Mouse (Mus musculus) retina, postnatal 1 day (tissue): Measurements from ENCODE around the gene Cldn13.
"Not testable (repeated sequence)": the region's sequence is repeated elsewhere in the genome, so short reads cannot be mapped to it uniquely, and the experiment has no call there.

ENCODE experiments used
- DNase-seq: peaks from one replicate; pipeline ENCODE4 v3.0.0-alpha.2; 2012

Cldn13 gene

DNA sequence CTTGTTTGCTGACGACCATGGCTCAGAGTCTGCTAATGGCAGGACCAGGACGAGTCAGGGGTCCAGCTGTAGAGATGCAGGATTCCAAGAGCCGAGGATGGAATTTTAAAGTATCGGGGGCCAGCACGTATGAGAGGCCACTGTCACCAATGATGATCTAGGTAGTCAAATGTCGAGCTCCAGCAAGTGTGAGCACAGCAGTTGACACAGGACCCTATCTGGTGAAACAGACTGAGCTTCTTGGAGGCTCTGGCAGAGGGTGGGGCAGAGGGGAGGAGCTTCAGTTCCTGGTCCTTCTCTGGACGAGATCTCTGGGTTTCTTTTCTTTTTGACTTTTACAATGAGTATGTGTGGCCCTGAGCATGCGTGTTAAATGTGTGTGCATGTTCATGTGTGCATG, at the start of gene Cldn13:
Gene Cldn13, minus strand, starts transcription at position 216 of the 400 bp plus-strand sequence.
- no peak for DNase-seq

DNA sequence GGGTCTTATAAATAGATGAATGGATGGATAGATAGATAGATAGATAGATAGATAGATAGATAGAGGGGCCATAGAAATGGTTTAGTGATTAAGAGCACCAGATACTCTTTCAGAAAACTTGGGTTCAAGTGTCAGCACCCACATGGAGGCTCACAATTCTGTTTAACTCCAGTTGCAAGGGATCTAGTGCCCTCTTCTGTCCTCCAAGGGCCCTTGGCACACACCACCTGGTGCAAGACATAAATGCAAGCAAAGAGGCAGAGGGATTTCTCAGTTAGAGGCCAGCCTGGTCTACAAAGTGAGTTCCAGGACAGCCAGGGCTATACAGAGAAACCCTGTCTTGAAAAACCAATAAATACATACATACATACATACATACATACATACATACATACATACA, 49.3 kb upstream of the Cldn13 start:
- DNase-seq = not testable (repeated sequence)

DNA sequence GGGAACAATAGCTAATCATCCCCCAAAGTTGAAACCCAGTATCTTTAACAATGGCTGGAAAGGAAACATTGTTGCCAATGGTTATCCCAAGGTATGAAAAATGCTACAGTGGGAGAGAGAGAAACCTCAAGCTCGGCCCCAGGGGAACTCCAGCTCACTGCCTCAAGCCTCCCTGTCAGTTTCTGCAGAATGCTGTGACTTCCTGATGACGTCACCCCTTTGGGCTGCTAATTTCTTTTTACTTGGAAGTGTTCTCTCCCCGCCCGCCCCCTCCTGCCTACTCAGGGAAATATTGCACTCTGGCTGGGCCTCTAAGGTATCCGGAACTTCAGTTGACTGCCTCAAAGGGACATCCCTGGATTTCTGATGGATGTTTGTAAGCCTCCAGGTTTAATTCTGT, 48.2 kb upstream of the Cldn13 start:
- no peak for DNase-seq

GRCm38 (mm10) chr5:134961519-134961918, 46.2 kb upstream of the Cldn13 start:
- DNase-seq = no peak

DNA sequence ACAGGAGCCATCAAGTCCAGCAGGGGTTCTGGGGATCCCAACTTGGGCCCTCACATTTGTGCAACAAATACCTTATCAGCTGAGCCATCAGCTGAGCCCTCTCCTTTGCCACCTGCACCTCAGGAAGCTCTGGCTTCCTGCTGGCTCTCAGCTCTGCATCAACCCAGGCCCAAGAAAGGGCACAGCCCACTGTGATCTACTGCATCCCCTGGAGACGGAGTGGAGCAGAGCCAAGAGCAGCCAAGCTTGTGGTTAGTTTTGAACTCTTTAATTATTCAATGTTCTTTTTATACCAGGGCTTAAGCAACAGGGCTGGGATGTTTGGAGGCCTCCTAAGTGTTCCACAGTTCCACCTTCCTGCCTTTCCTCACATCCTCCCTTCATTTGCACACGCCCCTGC, 45.1 kb upstream of the Cldn13 start:
- no peak for DNase-seq

DNA sequence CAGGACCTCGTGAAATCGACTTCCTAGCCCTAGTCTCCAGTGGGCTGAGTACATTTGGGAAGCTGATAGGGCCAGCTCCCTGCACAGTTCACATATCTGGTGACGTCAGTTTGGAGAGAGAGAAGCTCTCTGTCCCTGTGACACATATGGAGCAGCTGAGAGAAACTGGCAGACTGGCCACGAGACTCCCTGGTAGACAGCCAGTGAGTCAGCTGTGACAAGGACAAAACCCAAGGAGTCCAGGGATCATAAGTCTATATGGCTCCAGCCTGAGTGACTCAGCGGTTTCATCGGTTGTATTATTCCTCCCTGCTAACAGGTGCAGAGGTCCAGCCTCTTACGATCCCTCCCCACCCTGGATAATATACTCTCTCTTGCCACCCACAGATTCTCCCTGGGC, 43.8 kb upstream of the Cldn13 start:
- DNase-seq = no peak

GRCm38 (mm10) chr5:134955491-134955890, 40.2 kb upstream of the Cldn13 start:
- DNase-seq = no peak

- DNase-seq = no peak
Measured at GRCm38 (mm10) chr5:134951053-134951884, 35.9 kb upstream of the Cldn13 start.

DNA sequence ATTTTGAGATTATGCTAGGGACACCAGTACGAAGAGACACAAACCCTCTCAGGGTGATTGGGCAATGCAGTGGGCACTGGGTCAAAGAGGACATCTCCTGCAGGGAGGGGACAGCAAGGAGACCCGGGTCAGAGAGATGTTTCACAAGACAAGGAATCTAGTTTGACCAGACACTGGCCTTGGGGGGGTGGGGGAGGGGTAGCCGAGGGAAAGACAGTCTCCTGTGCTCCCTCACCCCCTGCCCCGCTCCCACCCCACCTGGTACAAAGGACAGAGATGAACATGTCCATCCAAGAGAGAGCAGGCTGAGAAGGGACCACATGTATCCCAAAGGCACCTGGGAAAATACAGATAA, 32.7 kb upstream of the Cldn13 start:
- no peak for DNase-seq

DNA sequence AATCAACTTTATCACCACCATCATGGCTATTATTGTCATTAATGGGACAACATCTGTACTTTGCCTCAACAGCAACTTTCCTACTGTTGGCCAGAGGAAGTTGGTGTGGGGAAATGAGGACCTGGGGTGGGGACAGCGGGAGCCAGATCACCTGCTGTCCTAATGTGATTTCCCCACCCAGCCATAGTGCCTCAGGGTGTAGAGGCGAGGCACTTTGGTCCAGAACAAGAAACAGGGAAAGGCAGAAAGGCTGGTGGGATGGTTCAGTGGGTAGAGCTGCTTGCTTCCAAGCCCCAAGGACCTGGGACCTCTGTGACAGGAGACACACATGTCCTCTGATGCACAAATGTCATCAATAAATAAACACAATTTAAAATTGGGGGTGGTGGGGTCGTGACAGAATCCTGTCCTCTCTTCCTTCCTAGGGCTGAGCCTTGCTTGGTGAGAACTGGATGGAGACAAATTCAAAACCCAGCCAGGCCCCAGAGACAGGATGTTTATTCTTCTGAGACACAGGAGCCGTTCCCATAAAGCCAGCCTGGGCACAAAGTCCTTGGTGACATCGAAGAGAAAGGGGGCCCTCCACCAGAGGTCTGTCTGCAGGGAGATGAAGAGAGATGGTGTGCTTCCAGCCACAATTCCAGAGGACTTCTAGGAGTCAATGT, 32.2 kb upstream of the Cldn13 start:
- no peak for DNase-seq

DNA sequence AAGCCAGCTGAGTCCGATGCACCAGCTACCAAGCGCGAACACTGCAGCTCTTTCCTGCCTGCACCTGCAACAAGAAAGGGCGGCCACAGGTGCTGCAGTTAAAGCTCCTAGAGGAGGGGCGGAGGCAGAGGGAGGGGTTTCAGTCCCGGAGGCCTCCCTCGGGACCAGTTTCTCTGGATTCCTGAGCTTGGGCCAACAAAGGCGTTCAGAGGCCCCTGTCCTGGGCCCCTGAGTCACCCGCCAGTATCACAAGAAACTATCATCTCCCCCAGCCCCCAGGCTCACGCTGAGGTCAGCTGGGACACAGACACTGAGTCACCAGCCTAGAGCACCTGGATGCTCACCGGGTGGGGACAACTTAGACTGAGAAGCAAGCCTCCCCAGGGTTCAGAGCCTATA, 31.5 kb upstream of the Cldn13 start, which contains the start of gene Cldn4:
Gene Cldn4, minus strand, starts transcription at position 78 of the 399 bp plus-strand sequence.
- no peak for DNase-seq

GRCm38 (mm10) chr5:134946063-134946856, 30.9 kb upstream of the Cldn13 start:
- no peak for DNase-seq

DNA sequence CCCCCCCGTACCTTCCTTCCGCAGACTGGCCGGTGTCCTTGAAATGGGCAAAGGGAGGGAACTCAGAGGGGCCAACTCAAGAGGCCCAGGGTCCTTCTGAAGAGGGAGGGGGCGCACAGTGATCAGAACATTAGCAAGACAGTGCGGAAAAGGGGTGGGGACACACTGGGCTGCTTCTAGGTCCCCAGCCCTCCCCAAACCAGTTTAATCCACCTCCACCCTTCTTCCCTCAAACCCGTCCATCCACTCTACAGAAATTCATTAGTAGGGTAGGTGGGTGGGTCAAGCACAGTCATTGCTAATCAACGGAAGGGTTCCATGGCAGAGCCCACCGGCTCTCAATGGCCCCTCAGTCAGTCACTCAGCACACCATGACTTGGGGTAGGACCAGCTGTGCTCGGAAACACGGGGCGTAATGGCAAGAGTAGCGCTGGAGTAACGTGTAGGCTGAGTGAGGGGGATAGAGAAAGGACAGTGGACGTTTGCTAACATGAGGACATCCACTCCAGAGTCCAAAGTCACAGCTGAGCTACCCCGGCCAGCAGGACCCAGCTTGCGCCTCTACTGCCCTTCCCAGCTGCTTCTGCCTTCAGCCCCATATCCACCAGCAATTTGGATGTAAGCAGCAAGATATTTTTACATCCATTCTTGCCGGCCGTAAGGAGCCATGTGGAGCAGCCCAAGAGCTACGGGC, 30.1 kb upstream of the Cldn13 start:
- no peak for DNase-seq

DNA sequence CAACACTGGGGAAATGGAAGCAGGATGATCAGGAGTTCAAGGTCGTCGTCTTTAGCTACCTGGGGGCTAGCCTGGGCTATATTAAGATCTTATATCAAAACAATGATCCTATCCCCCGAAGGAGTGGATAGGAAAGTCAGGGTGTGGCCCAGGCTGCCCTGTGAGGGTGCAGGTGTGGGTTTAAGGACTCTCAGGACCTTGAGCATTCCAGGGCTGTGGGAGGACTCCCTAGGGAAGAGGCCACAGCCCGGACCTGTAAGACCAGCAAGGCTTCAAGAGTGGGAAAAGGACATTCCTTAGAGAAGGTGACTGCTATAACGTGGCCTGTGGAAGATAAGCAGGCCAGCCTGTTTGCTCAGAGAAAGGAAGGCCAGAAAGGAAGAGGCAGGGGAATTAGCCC, 28.9 kb upstream of the Cldn13 start:
- no peak for DNase-seq

- no peak for DNase-seq
Measured at GRCm38 (mm10) chr5:134942740-134943139, 27.4 kb upstream of the Cldn13 start.

- DNase-seq = no peak
Measured at GRCm38 (mm10) chr5:134941472-134942209, 26.3 kb upstream of the Cldn13 start.

DNA sequence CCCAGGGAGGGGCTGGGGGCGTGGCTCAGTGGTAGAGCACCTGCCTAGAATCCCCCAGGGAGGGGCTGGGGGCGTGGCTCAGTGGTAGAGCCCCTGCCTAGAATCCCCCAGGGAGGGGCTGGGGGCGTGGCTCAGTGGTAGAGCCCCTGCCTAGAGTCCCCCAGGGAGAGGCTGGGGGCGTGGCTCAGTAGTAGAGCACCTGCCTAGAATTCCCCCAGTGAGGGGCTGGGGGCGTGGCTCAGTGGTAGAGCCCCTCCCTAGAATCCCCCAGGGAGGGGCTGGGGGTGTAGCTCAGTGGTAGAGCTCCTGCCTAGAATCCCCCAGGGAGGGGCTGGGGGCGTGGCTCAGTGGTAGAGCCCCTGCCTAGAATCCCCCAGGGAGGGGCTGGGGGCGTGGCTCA, 24.2 kb upstream of the Cldn13 start:
- DNase-seq = not testable (repeated sequence)

DNA sequence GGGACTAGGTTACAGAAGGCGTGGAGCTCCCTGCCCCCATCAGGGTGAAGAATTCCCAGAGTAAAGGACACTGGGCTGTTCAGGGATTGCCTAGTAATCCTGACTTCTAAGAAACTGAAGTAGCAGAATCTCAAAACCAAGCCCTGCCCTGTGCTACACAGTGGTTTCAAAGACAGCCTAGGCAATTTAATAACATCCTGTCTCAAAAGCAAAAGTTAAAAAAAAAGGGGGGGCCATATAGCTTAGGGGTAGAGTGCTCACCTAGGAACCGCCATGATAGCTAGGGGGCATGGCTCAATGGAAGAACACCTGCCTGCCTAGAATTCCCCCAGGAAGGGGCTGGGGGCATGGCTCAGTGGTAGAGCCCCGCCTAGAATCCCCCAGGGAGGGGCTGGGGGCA, 23.7 kb upstream of the Cldn13 start:
- DNase-seq = no peak

- DNase-seq = no peak
Measured at GRCm38 (mm10) chr5:134936626-134937185, 21.4 kb upstream of the Cldn13 start.

DNA sequence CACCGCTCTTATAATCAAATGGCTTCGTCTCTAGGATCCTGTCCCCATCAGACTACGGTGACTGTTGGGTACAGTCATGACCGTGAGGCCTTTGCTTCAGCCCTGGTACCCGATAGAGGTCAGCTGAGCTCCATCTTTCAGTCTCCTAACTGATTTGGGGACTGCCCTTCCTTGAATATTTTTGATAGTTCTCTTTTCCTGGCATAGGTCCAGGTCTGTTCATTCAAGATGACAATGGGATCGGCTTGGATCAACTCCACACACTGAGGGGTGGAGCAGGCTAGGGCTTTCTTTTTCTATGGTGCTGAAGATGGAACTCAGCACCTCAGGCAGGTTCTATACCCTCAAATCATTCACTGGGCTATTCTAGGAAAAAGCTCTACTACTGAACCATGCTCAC, 20.7 kb upstream of the Cldn13 start:
- no peak for DNase-seq

DNA sequence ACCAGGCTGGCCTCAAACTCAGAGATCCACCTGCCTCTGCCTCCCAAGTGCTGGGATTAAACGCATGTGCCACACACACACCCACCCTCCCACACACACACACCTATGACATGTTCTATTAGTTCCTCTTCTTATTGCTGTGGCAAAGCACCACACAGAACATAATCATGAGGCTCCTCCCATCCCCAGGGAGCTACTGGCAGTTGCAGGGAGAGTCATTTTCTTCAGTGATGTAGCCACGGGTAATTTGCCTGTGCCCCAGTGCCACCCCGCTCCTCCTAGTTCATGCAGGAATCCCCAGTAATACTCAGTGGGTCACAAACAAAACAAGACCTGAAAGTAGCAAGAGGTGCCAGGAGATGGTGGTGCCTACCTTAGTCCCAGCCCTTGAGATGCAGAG, 19.3 kb upstream of the Cldn13 start:
- DNase-seq = no peak

DNA sequence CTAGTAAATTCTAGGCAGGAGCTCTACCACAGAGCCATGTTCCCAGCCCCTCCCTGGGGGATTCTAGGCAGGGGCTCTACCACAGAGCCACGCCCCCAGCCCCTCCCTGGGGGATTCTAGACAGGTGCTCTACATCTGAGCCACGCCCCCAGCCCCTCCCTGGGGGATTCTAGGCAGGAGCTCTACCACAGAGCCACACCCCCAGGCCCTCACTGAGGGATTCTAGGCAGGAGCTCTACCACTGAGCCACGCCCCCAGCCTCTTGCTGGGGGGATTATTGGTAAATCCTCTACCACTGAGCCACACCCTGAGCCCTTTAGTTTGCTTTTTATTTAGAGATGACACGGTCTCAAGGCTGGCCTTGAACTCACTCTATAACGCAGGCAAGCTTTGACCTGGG, 18.4 kb upstream of the Cldn13 start:
- not testable (repeated sequence) for DNase-seq
